Mouse (Mus musculus) left cerebral cortex, adult 2 months (tissue): ENCODE results near the gene Prodh2. TPM values are rescaled to one million over a fixed set of nuclear protein-coding genes. Genes with fewer than 3 reads are reported as not detected.

ENCODE experiments used
- DNase-seq, 2 experiments: peaks; one replicate each; pipeline ENCODE4 v3.0.0; 2021 to 2022; ENCODE audit warnings: low spot score in 2 of 2, mixed read lengths in 1 of 2; ENCODE audit errors: extremely low spot score in 1 of 2
- H3K27ac ChIP-seq: fragments of 200-600 bp; 2 replicates; pipeline ENCODE4 v1.8.1; 2022
- H3K4me3 ChIP-seq: fragments of 200-600 bp; 2 replicates; pipeline ENCODE4 v1.8.1; 2022
- CTCF ChIP-seq: fragments of 200-600 bp; IDR thresholded peaks from 2 replicates; pipeline ENCODE4 v1.8.1; 2022; ENCODE audit warnings: antibody characterized with exemption, mild to moderate bottlenecking, moderate library complexity
- intact Hi-C: fragments of 180-260 bp; cut with DNase I; formaldehyde crosslinking; loops from one replicate; pipeline ENCODE4 v1.15.1; 2025
- microRNA-seq, 2 experiments: library from miRNA; unstranded; fragments of <30 nt; microRNA quantifications; one replicate each; pipeline ENCODE4 v1.2.0; 2021
- total RNA-seq, 2 experiments: library from RNA; stranded (reverse); gene quantifications; 2 replicates each; pipeline ENCODE4 v1.2.3; 2021

Gene Prodh2
- total RNA-seq, 2 experiments from 2014 or later: not detected

- H3K27ac ChIP-seq: peak within 1 kb of the TSS; percentile 96
- H3K4me3 ChIP-seq: peak within 1 kb of the TSS; percentile 61
- DNase-seq: peak; percentile 91 to 95
- intact Hi-C loops: loop anchor here (2.0 kb wide), 1 partner anchor 62 kb away; no protein-coding TSS in a partner anchor
- TF ChIP-seq CTCF: no peak; the same call in 1 of the 2 replicates
These were observed 58.9 kb downstream of the Prodh2 start, which contains the start of the genes Hspb6 and Proser3 for GRCm38 (mm10) chr7:30552102-30553020. Gene Hspb6, plus strand, starts transcription at chr7:30552178. Gene Proser3, minus strand, starts transcription at chr7:30552299.

- peak overlapping the region; percentile 79 for H3K27ac ChIP-seq
- no peak for DNase-seq
- H3K4me3 ChIP-seq: peak overlapping the region; percentile 61
- no peak; the same call in 1 of the 2 replicates for TF ChIP-seq CTCF
- intact Hi-C loops: loop anchor here (2.0 kb wide), 1 partner anchor 62 kb away; no protein-coding TSS in a partner anchor
These were observed 59.7 kb downstream of the Prodh2 start for GRCm38 (mm10) chr7:30553021-30553589.

- intact Hi-C loops: loop anchor here (2.0 kb wide), 1 partner anchor 63 kb away; no protein-coding TSS in a partner anchor
- Histone ChIP-seq H3K4me3 (no peak overlapping the region), H3K27ac (no peak overlapping the region)
- no peak for DNase-seq
- no peak for TF ChIP-seq CTCF
These were observed 60.6 kb downstream of the Prodh2 start for GRCm38 (mm10) chr7:30553810-30554584.

- TF ChIP-seq CTCF: peak; percentile 32
- no peak overlapping the region for H3K27ac ChIP-seq
- DNase-seq: no peak
- intact Hi-C loops: no loop called here
- no peak overlapping the region for H3K4me3 ChIP-seq
These were observed 63.6 kb downstream of the Prodh2 start for GRCm38 (mm10) chr7:30556894-30557536.

GRCm38 (mm10) chr7:30557901-30558514, 64.6 kb downstream of the Prodh2 start:
- H3K27ac ChIP-seq: peak overlapping the region; percentile 91
- no peak; the same call in 1 of the 2 replicates for TF ChIP-seq CTCF
- intact Hi-C loops: no loop called here
- no peak for DNase-seq
- H3K4me3 ChIP-seq: peak overlapping the region; percentile 70

GRCm38 (mm10) chr7:30558656-30559442, 65.4 kb downstream of the Prodh2 start:
- TF ChIP-seq CTCF: no peak; the same call in 1 of the 2 replicates
- DNase-seq: no peak
- intact Hi-C loops: no loop called here
- Histone ChIP-seq H3K27ac (peak overlapping the region; percentile 91), H3K4me3 (peak overlapping the region; percentile 70)

- TF ChIP-seq CTCF: no peak; the same call in 1 of the 2 replicates
- intact Hi-C loops: no loop called here
- Histone ChIP-seq H3K4me3 (peak within 1 kb of the TSS; percentile 70), H3K27ac (peak within 1 kb of the TSS; percentile 91)
- peak; percentile 95 to 98 for DNase-seq
These were observed 66.1 kb downstream of the Prodh2 start, which contains the start of gene Lin37 for GRCm38 (mm10) chr7:30559443-30559954. Gene Lin37, minus strand, starts transcription at chr7:30559838.

GRCm38 (mm10) chr7:30560296-30560695, 66.9 kb downstream of the Prodh2 start:
- no peak for DNase-seq
- TF ChIP-seq CTCF: no peak
- H3K27ac ChIP-seq: peak overlapping the region; percentile 55; the same call in 1 of the 2 replicates
- intact Hi-C loops: no loop called here
- H3K4me3 ChIP-seq: no peak overlapping the region

- Histone ChIP-seq H3K27ac (peak overlapping the region; percentile 99), H3K4me3 (peak overlapping the region; percentile 76)
- intact Hi-C loops: loop anchor here (2.0 kb wide), 1 partner anchor 26 kb away; the partner anchor contains the start of gene Kmt2b
- no peak for TF ChIP-seq CTCF
- peak in 1 of 2 experiments; percentile 32 for DNase-seq
These were observed 69.2 kb downstream of the Prodh2 start for GRCm38 (mm10) chr7:30562526-30563116.

Small RNA genes within 50 kb of the gene (microRNA-seq; reads per million reads assigned to microRNA genes)
- gene Gm38670: 0.49 to 1.2 reads per million in 2 experiments

Other genes starting within 250 kb of the Prodh2 start
- gene Thap8, start 213.5 kb upstream of the Prodh2 start, total RNA-seq: not detected
- gene Wdr62, start 213.2 kb upstream of the Prodh2 start, total RNA-seq: 1 to 10 TPM; 1.0 to 1.6 TPM
- 100 to 1,000 TPM; 488 to 492 TPM for gene Clip3, start 201.9 kb upstream of the Prodh2 start, total RNA-seq
- 10 to 100 TPM; 65.7 to 71.4 TPM for gene Alkbh6, start 184.9 kb upstream of the Prodh2 start, total RNA-seq
- gene Syne4, start 178.8 kb upstream of the Prodh2 start, total RNA-seq: 10 to 100 TPM in 1 of 2 experiments, 1 to 10 TPM in 1; 8.8 to 19.2 TPM
- gene E130208F15Rik, start 171.9 kb upstream of the Prodh2 start, total RNA-seq: under 1 TPM in 1 of 2 experiments, not detected in 1; 0.66 TPM
- gene Sdhaf1, start 169.7 kb upstream of the Prodh2 start, total RNA-seq: 1 to 10 TPM; 7.0 to 8.0 TPM
- 10 to 100 TPM; 33.0 to 36.4 TPM for gene Lrfn3, start 130.8 kb upstream of the Prodh2 start, total RNA-seq
- gene Tyrobp, start 79.9 kb upstream of the Prodh2 start, total RNA-seq: 10 to 100 TPM; 25.9 to 26.6 TPM
- gene Hcst, start 73.8 kb upstream of the Prodh2 start, total RNA-seq: 1 to 10 TPM in 1 of 2 experiments, not detected in 1; 3.1 TPM
- gene Nfkbid, start 71.9 kb upstream of the Prodh2 start, total RNA-seq: 1 to 10 TPM; 3.9 to 5.1 TPM
- gene Aplp1, start 48.1 kb upstream of the Prodh2 start, total RNA-seq: 1,000 to 10,000 TPM; 1,205 to 1,260 TPM
- gene Kirrel2, start 35.9 kb upstream of the Prodh2 start, total RNA-seq: 10 to 100 TPM; 11.0 to 11.9 TPM
- gene Nphs1, start 35.3 kb upstream of the Prodh2 start, total RNA-seq: 1 to 10 TPM in 1 of 2 experiments, under 1 TPM in 1; 0.79 to 1.1 TPM
- 100 to 1,000 TPM; 182 to 220 TPM for gene Arhgap33, start 41.4 kb downstream of the Prodh2 start, total RNA-seq
- 1 to 10 TPM; 4.4 to 5.0 TPM for gene Hspb6, start 58.6 kb downstream of the Prodh2 start, total RNA-seq
- 1 to 10 TPM; 4.9 to 5.2 TPM for gene Proser3, start 58.7 kb downstream of the Prodh2 start, total RNA-seq
- 10 to 100 TPM; 42.9 to 43.2 TPM for gene Lin37, start 66.2 kb downstream of the Prodh2 start, total RNA-seq
- 10 to 100 TPM; 67.4 to 74.4 TPM for gene U2af1l4, start 69.7 kb downstream of the Prodh2 start, total RNA-seq
- 1 to 10 TPM; 6.4 to 8.8 TPM for gene Gm49396, start 69.7 kb downstream of the Prodh2 start, total RNA-seq
- gene Psenen, start 70.0 kb downstream of the Prodh2 start, total RNA-seq: 10 to 100 TPM; 84.9 to 93.8 TPM
- 1 to 10 TPM; 3.8 to 6.6 TPM for gene Igflr1, start 71.8 kb downstream of the Prodh2 start, total RNA-seq
- 10 to 100 TPM; 53.4 to 57.4 TPM for gene Kmt2b, start 95.1 kb downstream of the Prodh2 start, total RNA-seq
- not detected for gene Zbtb32, start 105.3 kb downstream of the Prodh2 start, total RNA-seq
- gene Upk1a, start 119.2 kb downstream of the Prodh2 start, total RNA-seq: under 1 TPM; 0.48 to 0.96 TPM
- gene Cox6b1, start 132.5 kb downstream of the Prodh2 start, total RNA-seq: 100 to 1,000 TPM; 565 to 587 TPM
- gene Etv2, start 142.2 kb downstream of the Prodh2 start, total RNA-seq: not detected
- gene Rbm42, start 156.7 kb downstream of the Prodh2 start, total RNA-seq: 10 to 100 TPM; 67.7 to 67.8 TPM
- gene Haus5, start 171.4 kb downstream of the Prodh2 start, total RNA-seq: 1 to 10 TPM; 4.7 to 5.2 TPM
- not detected for gene Pmis2, start 178.0 kb downstream of the Prodh2 start, total RNA-seq
- not detected for gene 2200002J24Rik, start 205.3 kb downstream of the Prodh2 start, total RNA-seq
- gene Atp4a, start 218.6 kb downstream of the Prodh2 start, total RNA-seq: under 1 TPM; 0.70 TPM
- gene Tmem147, start 235.9 kb downstream of the Prodh2 start, total RNA-seq: 100 to 1,000 TPM; 119 to 127 TPM